Mouse (Mus musculus) olfactory bulb, adult 2 months (tissue): ENCODE data around the gene Map1a.

ENCODE experiments used
- CTCF ChIP-seq: fragments of 200-500 bp; IDR thresholded peaks from 2 replicates; pipeline ENCODE4 v1.5.1; 2012; ENCODE audit warnings: low read depth, mild to moderate bottlenecking, low read length, moderate library complexity; ENCODE audit not compliant: insufficient read depth
- POLR2A ChIP-seq: fragments of 200-500 bp; IDR thresholded peaks from 2 replicates; pipeline ENCODE4 v1.6.1; 2012; ENCODE audit warnings: mild to moderate bottlenecking, low read depth, low read length, moderate library complexity; ENCODE audit not compliant: insufficient read depth

GRCm38 (mm10) chr2:121288901-121289729 lies at the start of gene Map1a:
- TF ChIP-seq POLR2A (peak; percentile 82), CTCF (no peak)
